Mouse (Mus musculus): ENCODE results near the gene Mrps33.
A peak's percentile ranks its signal among the peaks of the same experiment; 100 is the strongest.

Gene Mrps33

DNA sequence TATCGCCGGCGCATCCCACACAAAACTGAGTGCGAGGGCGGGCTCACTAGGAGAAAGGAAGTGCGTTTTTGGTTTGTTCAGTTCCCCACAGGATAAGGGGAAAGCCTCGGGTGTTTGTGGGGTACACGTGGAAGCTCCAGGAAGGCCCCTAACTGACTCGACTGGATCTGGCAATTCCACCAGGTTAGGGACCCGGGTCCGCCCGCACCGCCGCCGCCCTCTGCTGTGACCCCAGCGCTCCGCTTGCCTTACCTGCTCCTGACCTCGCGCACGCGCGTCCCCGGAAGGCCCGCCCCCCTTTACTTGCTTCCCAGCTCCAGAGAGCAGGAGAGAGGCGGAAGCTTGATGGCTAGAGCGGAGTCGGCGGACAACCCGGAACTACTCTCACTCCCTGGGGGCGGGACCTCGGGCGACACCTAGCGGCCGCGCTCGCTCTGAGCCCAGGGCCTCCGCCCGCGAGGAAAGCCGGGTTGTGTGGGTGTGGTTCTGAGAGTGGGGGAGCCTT lies at the start of gene Mrps33:
TSS of gene Mrps33 (minus strand) at position 377 of the 505 bp plus-strand sequence.
- peak; percentile 97 to 98 for DNase-seq

DNA sequence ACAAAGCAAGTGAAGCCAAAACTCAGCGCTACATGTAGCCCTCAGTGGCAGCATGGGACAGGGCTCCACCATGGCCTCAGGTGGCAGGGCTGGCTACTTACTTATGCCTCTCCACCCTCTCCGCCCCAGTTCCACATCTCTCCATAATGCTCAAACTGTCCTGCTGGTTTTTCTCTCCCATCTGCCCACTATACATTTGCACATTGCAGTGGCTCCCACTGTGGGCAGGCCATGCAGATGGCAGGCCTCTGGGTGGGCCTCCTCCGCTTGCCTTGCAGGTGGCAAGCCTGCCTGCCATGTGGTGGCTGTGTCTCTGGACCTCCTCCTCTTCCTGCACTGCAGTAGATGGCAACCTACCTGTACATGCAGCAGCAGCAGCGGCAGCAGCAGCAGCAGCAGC lies 38.9 kb upstream of the Mrps33 start:
- no peak for DNase-seq

DNA sequence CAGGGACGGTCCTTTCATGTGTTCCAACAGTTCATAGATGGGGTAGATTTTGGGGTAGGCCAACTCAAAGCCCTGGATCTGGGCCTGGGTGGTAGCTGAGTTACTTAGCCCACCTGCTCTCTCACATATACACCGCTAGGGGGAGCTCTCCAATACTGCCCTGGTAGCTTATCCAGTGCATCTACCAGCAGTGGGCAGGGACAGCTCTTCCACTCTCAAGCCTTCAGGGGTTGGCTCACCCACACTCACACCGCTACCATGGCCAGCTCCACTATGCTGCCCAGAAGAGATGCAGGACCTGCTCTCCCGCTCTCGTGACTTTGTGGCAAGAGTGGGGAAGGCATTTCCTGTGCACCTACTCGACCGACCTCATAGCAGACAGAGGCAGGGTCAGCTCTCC lies 38.0 kb upstream of the Mrps33 start:
- DNase-seq: no peak

DNA sequence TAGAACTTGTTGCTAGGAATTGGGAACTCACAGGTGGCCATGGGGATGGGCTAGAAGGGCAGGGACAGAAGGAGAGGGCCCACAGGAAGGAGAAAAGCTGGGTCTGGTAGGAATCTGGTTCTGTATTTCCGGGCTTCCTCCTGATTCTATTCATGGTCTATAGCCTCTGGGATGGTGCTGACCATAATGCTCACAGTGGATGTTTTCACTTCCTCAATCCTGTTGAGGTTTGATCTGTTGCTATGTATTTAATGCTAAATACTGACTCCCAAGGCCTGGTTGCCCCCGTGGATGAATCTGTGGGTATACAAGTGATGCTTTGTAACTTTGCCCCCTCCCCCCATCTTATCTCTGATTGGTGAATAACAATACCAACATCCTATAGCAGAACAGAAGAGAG lies 36.8 kb upstream of the Mrps33 start:
- no peak for DNase-seq

DNA sequence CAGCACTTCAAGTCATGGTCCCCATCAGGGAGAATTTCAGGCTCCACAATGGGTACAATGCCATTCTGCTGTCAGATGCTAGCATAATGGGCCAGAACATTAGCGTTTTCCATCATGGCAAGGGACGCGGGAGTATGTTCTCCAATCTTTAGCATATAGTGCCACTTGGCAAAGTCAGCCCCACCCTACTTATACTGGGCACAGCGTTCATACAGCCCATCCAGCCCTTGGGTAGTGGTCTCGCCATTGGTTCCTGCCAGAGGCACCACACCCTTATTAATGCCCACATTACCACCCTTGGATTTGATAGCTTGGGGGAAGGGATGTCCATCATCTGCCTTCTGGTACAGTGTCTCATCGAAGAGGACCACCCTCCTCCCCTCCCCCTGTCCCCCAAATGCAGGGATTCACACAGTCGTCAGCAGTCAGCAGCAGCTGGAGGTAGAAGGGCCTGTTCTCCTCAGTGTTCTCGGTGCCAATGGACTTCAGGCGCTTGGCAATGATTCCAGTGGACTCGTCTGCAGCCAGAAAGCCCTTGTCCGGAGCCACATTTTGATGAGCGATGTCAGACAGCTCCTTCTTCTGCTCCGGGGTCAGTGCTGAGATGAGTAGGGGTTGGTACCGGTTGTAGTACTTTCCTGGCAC lies 33.0 kb upstream of the Mrps33 start:
- no peak for DNase-seq

DNA sequence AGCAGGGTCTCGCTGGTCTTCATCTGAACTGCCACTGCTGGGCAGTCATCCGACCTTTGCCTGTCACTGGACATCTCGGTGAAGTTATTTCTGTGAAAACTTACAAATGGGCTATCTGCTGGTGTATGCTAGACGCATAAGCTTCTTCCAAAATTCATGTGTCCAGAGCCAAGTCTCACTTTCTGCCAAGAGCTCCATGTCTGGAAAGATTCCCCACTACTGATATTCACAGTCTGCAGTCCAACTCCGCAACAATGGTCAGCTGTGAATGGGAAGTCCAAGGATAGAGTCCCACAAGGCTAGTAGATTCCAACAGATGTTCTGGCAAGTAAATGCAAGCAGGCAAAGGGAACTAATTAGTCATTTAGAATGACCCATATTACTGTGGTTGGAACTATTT lies 17.9 kb upstream of the Mrps33 start:
- no peak for DNase-seq

DNA sequence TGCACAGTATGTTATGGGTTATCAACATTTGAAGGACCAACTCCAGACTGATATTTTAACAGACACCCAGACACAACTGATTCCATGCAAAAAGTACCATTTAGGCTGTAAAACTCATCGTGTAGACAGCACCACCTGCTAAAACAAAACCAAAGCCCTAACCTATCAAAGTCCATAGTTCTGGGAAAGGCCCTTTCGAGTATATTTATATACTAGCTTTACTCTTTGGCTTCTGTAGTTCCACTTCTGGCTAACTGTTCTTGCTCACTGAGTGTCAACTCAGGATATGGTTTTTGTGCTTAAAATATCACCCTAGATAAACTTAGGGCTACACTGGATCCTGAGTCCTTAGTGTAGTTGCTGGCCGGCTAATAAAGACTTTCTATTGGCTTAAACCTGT lies 10.5 kb upstream of the Mrps33 start:
- DNase-seq: no peak

DNA sequence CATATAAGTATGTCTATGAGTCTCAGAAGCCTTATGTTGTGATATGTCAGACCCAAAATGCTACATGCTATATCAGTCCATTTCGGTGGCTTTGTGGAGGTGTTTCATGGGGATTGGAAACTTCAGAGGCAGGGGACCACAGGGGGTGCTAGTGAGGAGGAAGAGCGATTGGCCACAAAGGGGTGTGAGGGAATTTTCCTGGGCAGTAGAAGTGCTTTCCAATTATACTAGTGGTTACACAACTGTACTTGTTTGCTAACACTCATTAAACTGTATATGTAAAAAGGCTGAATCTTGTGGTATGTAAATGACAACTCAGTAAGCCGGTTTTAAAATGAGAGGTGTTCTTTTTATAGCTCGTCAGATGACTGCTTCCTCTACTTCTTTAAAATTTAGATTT lies 8.1 kb upstream of the Mrps33 start:
- DNase-seq: no peak

DNA sequence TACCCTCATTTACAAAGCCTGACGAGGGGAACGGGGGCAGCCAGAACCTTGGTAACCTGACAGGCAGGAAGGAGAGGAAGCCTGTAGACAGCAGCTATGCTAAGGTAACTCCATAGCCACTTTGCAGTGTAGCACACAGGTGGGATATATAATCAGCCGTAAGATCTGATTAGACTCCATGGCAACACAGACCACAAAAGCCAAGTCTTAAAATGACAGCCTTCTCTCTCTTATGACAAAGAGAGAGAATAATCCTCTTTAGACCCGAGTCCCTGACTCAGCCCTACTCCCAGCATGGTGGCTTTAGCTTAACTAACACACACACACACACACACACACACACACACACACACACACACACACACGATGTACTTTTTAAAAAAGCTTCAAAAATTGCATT lies 2.3 kb downstream of the Mrps33 start:
- no peak for DNase-seq

DNA sequence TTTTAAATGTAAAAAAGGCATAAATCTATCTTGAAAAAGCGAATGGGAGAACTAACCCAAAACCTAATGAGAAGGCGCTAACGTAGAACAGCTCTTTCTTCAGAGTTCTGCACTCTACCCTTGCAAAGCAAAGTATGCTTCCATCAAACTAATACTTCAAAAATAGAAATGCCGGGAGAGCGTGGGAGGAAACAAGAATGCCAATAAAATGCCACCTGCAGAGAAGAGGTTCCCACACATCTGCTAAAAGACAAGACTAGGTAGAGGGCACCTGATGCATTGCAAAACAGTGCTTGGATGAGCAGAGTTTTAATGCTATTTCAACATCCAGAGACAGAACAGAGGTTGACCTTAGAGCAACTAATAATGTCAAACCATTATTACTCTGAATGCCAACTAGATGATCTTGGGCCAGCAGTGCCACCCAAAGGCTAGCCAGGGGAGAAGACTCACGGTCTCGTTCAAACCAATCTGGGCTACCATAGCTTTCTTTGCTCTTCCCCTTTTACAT lies 3.7 kb downstream of the Mrps33 start:
- no peak for DNase-seq

DNA sequence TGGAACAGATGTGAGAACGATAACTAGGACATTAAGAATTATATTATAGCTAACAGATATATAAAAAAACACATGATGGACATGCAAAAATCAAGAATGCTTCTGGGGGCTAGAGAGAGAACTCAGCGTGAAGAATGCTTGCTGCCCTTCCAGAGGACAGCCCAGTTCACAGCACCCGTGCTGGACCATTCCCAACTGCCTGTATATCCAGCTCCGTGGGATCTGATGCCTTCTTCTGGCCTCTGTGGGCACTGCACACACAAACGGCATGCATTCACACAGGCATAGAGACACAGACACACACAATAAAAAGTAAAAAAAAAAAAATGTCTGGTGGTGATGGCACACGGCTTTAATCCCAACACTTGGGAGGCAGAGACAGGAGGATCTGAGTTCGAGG lies 4.5 kb downstream of the Mrps33 start:
- DNase-seq: peak in 1 of 2 experiments; percentile 22

DNA sequence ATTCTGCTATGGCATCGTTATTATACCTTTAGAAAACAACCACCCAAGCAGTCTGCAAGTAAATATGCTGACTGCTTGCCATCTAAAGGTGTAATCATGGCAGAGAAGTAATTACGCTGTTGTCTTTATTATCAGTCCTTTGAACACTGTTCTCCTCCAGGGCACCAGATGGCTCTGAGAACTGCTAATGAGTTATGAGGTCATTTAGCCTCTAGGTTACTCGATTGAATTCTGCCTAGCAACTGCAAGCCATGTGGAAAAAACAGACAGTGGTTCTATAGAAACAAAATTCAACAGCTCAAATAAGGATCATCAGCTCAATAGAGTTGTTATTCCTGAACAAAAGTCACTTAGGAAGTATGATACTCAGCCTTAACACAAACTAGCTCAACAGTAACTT lies 4.9 kb downstream of the Mrps33 start:
- peak in 1 of 2 experiments; percentile 29 for DNase-seq

DNA sequence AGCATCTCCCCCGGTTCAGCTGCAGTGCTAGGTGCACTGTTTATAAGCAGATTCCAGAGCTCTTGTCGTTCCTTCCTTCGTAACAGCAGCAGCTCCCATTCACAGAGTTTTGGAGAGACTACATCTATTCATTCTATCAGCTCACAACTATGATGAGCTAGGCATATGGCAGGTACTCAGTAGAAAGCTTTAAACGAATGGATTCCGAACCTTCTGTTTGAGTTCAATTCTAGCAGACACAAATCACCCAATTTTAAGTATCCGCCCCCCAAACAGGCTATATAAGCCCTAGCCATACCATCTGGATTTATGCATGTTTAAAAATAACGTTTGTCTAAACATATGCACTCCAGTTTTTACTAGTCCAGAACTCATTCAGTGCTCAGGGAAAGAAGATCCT lies 9.8 kb downstream of the Mrps33 start:
- DNase-seq: no peak

DNA sequence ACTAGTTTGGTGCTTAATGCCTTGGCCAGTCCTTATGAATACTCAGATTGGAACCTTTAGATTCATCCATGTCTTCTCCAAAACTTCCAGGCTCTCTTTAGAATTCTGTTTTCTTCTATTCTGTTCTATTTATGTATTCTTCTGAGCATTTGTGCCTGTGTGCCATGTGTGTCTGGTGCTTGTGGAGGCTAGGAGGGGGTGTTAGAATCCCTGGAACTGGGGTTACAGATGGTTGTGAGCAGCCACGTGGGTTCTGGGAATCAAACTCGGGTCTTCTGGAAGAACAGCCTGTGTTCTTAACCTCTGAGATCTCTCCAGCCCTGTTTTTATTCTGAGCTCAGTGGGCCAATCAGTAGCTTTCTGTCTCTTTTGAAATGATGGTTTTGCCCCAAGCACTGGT lies 13.7 kb downstream of the Mrps33 start:
- DNase-seq: no peak

DNA sequence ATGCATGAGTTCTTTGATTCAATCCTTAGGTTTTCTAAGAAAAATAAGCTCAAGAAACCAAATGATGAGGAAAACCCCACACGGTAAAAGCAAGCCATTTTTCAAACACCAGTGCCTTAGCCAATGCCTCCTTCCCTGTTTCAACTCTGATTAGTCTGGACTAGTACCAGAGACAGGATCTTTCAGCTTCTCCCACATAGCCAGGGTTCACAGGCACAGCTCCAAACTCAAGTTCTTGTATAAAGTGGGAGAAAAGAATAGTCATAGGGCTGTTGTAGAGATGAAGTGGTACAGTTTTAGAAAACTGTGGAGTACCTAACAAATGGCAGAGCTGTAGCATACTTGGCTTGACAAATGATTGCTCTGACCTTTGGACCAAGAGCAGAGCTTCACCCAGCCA lies 14.6 kb downstream of the Mrps33 start:
- DNase-seq: no peak

DNA sequence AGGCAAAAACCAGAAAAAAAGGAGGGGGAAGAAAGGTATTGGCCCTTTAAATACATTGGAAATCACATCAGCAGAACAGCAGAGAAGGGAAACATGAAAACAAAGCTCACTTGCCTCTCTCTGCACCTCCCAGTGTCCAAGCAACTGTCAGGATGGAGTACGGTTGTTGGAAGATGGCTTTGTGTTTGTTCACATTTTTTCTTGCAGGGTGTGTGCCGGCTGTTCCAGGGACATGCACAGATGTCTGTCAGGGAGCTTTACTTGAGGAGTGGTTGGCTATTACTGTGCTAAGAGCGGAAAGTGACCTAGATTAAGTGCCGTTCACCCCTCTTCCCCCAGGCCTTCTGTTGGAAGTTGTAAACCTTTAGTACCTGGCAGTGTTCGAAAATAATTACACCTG lies 19.0 kb downstream of the Mrps33 start:
- DNase-seq: no peak

DNA sequence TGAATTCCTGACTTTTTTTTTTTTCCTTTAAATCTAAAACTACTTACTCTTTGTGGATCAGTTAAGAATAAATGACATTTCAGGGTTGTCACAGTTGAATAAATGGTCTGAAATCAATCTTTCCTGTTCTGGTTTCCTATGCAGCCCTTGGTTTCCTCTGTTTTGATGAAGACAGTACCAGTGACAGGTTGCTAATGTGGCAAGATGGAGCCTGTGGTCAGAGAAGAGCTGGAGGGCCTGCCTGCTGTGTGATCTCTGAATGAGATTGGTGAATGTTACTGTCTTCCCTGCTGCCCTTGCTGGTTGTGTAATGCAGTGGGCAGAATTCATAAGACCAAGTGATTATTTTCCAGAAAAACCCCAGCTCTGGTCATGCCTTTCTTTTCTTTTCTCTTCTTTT lies 22.4 kb downstream of the Mrps33 start:
- no peak for DNase-seq

DNA sequence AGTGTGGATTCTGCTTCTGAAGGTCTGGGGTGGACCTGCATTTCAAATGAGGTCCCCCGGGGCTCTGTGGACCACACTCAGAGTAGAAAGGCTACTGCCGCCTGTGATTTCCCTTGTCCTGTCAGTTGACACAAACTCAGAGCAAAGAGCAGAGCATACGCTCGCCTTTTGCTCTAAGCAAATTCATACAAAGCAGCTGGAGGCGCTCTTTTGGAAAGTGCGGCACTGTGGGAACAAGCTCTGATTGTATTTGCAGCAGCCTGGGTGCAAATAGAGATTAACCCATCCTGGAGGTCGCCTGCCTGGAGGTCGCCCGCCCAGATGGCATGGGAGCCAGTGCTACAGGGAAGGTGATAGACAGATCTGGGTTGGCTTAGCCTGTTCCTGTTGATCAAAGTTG lies 23.0 kb downstream of the Mrps33 start:
- no peak for DNase-seq

DNA sequence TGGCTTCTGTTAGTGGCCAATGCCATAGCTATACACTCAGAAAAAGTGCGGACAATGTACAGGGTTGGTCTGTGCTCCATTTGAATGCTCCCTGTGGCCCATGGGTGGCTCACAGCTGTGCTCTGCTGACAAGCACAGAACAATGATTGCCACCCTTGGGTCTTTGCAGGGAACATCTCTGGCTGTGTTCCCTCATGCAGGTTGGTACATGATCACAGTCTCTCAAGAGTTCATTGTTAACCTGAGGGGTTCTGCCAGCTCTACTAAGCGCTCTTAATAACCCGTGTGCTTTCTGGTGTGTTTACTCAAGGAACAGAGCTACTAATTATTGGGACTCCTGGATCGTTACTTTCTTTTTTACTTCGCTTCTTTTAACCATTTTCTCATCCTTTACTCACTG lies 24.8 kb downstream of the Mrps33 start:
- DNase-seq: no peak

DNA sequence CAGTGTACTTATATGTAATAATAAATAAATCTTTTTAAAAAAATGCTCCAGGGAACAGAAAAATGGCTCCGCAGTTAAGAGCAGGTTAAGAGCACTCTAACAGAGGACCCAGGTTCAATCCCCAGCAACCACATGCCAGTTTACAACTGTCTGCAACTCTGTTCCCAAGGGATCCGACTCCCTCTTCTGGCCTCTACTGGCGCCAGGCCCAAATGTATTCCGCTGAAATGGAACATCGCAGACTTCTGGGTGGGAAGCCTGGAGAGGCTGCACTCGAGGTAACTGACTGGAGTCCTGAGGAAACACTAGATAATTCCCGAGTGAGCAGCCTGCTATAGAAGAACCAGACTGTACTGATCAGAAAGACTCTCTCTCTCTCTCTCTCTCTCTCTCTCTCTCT lies 27.3 kb downstream of the Mrps33 start:
- no peak for DNase-seq

DNA sequence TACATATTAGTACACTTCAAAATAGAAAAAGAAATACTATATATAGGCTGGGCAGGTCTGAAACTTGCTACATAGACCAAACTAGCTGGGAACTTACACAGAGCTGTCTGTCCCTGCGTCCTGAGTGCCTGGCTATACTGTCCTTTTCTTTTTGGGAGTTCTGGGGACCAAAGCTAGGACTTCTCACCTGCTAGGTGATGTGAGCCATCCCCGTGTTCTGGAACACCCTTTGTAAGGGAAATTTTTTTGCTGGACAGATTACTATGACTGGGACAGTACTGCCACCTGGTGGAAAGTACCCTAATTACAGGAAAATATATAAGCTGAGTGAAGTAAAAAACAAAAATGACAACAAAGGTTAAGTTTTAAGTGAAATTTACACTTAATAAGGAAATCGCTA lies 28.2 kb downstream of the Mrps33 start:
- DNase-seq: peak; percentile 16 to 26

DNA sequence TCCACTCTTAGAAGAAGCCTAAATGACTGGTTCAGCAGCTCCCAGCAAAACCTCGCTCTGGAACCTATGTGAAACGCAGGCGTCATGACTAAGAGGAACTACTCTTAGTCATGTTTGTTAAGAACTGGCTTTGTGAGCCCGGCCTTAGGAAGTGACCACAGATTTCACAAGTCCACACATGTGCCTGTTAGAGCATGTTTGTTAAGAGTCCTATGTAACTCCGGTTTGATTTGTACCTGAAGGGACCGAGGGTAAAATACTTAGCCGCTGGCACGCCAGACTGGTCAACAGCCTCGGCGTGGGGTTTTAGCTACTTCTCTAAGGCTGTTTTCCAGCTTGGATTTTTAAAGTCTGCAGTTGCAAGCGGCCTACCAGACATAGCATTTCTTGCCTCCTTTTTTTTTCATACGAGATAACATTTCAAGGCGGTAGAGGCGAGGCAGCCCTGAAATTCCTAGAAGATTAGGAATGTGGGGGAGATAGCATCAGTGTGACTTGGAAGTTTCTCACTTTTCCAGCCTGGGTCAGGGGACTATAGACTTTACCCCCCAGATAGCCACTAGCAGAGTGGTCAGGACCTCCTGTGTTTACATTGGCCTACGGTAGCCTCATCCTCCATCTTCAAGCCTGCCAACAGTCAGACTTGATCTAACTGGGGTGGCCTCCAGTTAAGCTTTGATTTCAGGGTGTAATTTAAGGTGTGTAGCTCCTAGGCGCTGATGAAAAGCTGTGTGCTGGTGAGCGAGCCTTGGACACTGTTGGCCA lies 28.8 kb downstream of the Mrps33 start:
- DNase-seq: no peak

DNA sequence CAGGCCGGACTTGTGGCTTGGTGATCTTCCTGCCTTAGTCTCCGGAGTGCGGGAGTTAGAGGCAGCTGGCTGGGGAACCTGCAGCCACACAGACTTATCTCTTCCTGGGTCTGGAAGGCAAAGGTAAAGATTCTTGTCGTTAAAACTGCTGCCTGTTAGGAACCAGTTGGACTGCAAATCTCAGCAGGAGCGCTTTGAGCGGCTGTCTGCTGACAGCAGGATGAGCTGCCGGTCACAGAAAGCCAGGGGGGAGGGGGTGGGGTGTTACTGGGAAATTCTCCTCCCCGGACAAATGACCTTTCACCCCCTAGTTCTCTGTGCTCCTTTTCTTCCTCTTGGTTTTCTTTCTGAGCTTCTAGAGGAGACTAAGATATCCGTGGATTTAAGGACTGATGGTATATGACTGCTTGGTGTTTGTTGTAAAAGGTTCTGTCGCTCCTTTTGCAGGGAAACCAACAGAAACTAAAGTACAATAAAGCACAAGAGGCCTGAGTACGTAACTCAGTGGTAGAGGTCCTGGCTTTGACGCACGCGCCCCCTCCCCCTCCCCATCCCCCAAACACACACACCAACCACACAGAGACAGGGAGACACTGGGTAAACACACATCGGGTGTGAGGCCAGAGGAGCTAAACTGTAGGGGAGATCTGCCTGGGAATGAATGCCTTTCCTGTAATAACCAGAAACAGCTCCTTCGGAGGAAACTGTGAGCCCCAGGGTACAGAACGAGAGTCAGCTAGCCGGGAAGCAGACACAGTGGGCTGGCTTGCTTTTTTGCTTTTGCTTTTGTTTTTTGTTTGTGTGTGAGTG lies 29.7 kb downstream of the Mrps33 start:
- DNase-seq: peak in 1 of 2 experiments; percentile 7

Data from cerebellum, postnatal 25 days (tissue).